Mouse (Mus musculus): ENCODE measurements around the gene Gm10803.

The Gm10803 gene

GRCm38 (mm10) chr2:93592164-93592790 lies 31.9 kb downstream of the Gm10803 start:
- no peak for DNase-seq (ENCODE audit: low spot score in 2 of 2)

- no peak for DNase-seq (ENCODE audit: low spot score in 2 of 2)
These were observed 32.8 kb downstream of the Gm10803 start for GRCm38 (mm10) chr2:93593121-93593520.

- DNase-seq (ENCODE audit: low spot score in 2 of 2) = no peak
These were observed 36.8 kb downstream of the Gm10803 start for GRCm38 (mm10) chr2:93597145-93597544.

- peak; percentile 4 to 14 for DNase-seq (ENCODE audit: low spot score in 2 of 2)
These were observed 39.4 kb downstream of the Gm10803 start for GRCm38 (mm10) chr2:93599731-93600130.

GRCm38 (mm10) chr2:93604601-93605285 lies 44.4 kb downstream of the Gm10803 start:
- DNase-seq (ENCODE audit: low spot score in 2 of 2) = no peak

- no peak for DNase-seq (ENCODE audit: low spot score in 2 of 2)
These were observed 48.4 kb downstream of the Gm10803 start for GRCm38 (mm10) chr2:93608800-93609199.

GRCm38 (mm10) chr2:93613020-93613419 lies 52.7 kb downstream of the Gm10803 start:
- no peak for DNase-seq (ENCODE audit: low spot score in 2 of 2)
